Mouse (Mus musculus): ENCODE measurements around the gene Psmd14. TPM values are rescaled to one million over a fixed set of nuclear protein-coding genes. Genes with fewer than 3 reads are reported as not detected.

The Psmd14 gene
- polyA plus RNA-seq, 1 experiment from 2014 or later = 152 TPM

- H3K9me3 ChIP-seq (replicated peaks; ENCODE audit: control insufficient read depth, low read length) = no peaks in the 10 kb centered on the region
- H3K36me3 ChIP-seq (ENCODE audit: control insufficient read depth, insufficient read depth, low read length) = no peaks in the 10 kb centered on the region
- WGBS = 94% methylated on average over 1 of the region's 1 CpGs
- no peak overlapping the region for H3K4me3 ChIP-seq (replicated peaks; ENCODE audit: low read length)
- no peak for ATAC-seq (ENCODE audit: insufficient read depth, low FRiP score)
- no peak overlapping the region for H3K9ac ChIP-seq (ENCODE audit: low read length)
- H3K27me3 ChIP-seq (ENCODE audit: control insufficient read depth, insufficient read depth, low read length) = peaks cover 14% of the 10 kb centered on the region
- H3K4me2 ChIP-seq (ENCODE audit: low read depth, low read length) = no peak overlapping the region
- H3K4me1 ChIP-seq (ENCODE audit: control insufficient read depth, insufficient read depth, low read length) = no peaks in the 10 kb centered on the region
- H3K27ac ChIP-seq (ENCODE audit: low read length) = no peak overlapping the region
These were observed 86.6 kb downstream of the Psmd14 start for GRCm38 (mm10) chr2:61798048-61798447.

DNA sequence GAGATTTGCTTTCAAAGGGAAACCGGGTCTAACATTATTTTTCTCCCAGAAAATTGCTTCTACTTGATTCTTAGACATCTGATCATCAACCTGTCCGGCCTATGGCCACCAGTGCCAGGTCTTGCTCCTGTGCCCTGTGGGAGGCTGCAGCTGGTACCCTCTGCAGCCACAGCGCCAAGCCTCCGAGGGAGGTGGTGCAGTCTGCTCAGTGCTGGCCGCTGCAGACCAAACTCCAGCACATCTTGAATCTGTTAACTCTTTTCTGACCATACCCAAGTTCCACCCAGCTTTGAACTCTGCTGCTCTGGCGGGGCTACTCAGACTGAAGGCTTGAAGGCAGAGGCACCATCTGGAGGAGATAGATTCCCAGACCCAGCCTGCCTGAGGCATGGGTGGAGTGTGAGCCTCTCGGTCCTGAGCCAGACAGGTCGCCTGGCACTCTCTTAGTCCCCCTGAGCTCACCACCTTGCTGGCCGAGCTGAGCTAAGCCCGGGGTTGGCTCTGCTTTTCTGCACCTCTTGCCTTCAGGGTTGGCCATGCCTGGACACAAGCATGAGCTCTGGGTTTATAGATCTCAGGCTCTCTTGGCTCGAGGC lies 91.3 kb downstream of the Psmd14 start, which contains the start of gene Tbr1:
TSS of gene Tbr1 (plus strand) at position 275 of the 596 bp plus-strand sequence.
- Histone ChIP-seq H3K27me3 (ENCODE audit: control insufficient read depth, insufficient read depth, low read length) (peaks cover 44% of the 10 kb centered on the region), H3K27ac (ENCODE audit: low read length) (no peak within 1 kb of the TSS), H3K4me2 (ENCODE audit: low read depth, low read length) (no peak within 1 kb of the TSS), H3K36me3 (ENCODE audit: control insufficient read depth, insufficient read depth, low read length) (no peaks in the 10 kb centered on the region), H3K4me1 (ENCODE audit: control insufficient read depth, insufficient read depth, low read length) (no peaks in the 10 kb centered on the region; the same call in 1 of the 2 replicates), H3K9me3 (replicated peaks; ENCODE audit: control insufficient read depth, low read length) (no peaks in the 10 kb centered on the region), H3K4me3 (replicated peaks; ENCODE audit: low read length) (0 out of 2 replicates have a peak within 1 kb of the TSS, but pooled peaks have one; percentile 7), H3K9ac (ENCODE audit: low read length) (no peak within 1 kb of the TSS)
- WGBS = 14% methylated on average over 11 of the region's 11 CpGs
- ATAC-seq (ENCODE audit: insufficient read depth, low FRiP score) = peak; percentile 47; the same call in 1 of the 2 replicates

- no peaks in the 10 kb centered on the region for H3K9me3 ChIP-seq (replicated peaks; ENCODE audit: control insufficient read depth, low read length)
- H3K4me1 ChIP-seq (ENCODE audit: control insufficient read depth, insufficient read depth, low read length) = no peaks in the 10 kb centered on the region; the same call in 1 of the 2 replicates
- peaks cover 47% of the 10 kb centered on the region for H3K27me3 ChIP-seq (ENCODE audit: control insufficient read depth, insufficient read depth, low read length)
- WGBS = 3% methylated on average over 29 of the region's 29 CpGs
- H3K9ac ChIP-seq (ENCODE audit: low read length) = no peak overlapping the region
- H3K36me3 ChIP-seq (ENCODE audit: control insufficient read depth, insufficient read depth, low read length) = no peaks in the 10 kb centered on the region
- ATAC-seq (ENCODE audit: insufficient read depth, low FRiP score) = no peak
- 0 out of 2 replicates have a peak overlapping the region, but pooled peaks have one; percentile 7 for H3K4me3 ChIP-seq (replicated peaks; ENCODE audit: low read length)
- no peak overlapping the region for H3K4me2 ChIP-seq (ENCODE audit: low read depth, low read length)
- no peak overlapping the region for H3K27ac ChIP-seq (ENCODE audit: low read length)
These were observed 92.2 kb downstream of the Psmd14 start for GRCm38 (mm10) chr2:61803443-61804367.

DNA sequence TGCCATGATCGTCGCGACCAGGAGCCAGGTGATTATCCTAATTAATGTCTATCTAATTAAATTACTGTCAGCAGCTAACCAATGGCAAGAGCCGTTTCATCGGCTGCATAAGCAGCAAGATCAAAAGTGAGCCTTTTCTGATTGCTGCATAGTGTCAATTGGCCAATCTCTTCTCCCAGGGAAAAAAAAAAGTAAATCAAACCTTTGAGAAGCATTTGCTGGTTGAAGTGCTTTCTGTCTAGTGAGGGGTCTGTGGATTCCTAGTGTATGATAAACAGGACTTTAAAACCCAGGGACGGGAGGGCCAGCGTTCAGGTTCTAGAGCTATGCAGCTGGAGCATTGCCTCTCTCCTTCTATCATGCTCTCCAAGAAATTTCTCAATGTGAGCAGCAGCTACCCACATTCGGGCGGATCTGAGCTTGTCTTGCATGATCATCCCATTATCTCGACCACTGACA lies 92.9 kb downstream of the Psmd14 start:
- peaks cover 53% of the 10 kb centered on the region for H3K27me3 ChIP-seq (ENCODE audit: control insufficient read depth, insufficient read depth, low read length)
- no peak overlapping the region for H3K4me2 ChIP-seq (ENCODE audit: low read depth, low read length)
- H3K9me3 ChIP-seq (replicated peaks; ENCODE audit: control insufficient read depth, low read length) = no peaks in the 10 kb centered on the region
- no peaks in the 10 kb centered on the region; the same call in 1 of the 2 replicates for H3K4me1 ChIP-seq (ENCODE audit: control insufficient read depth, insufficient read depth, low read length)
- no peak for ATAC-seq (ENCODE audit: insufficient read depth, low FRiP score)
- H3K36me3 ChIP-seq (ENCODE audit: control insufficient read depth, insufficient read depth, low read length) = no peaks in the 10 kb centered on the region
- no peak overlapping the region for H3K4me3 ChIP-seq (replicated peaks; ENCODE audit: low read length)
- no peak overlapping the region for H3K9ac ChIP-seq (ENCODE audit: low read length)
- WGBS = 3% methylated on average over 10 of the region's 10 CpGs
- no peak overlapping the region for H3K27ac ChIP-seq (ENCODE audit: low read length)

DNA sequence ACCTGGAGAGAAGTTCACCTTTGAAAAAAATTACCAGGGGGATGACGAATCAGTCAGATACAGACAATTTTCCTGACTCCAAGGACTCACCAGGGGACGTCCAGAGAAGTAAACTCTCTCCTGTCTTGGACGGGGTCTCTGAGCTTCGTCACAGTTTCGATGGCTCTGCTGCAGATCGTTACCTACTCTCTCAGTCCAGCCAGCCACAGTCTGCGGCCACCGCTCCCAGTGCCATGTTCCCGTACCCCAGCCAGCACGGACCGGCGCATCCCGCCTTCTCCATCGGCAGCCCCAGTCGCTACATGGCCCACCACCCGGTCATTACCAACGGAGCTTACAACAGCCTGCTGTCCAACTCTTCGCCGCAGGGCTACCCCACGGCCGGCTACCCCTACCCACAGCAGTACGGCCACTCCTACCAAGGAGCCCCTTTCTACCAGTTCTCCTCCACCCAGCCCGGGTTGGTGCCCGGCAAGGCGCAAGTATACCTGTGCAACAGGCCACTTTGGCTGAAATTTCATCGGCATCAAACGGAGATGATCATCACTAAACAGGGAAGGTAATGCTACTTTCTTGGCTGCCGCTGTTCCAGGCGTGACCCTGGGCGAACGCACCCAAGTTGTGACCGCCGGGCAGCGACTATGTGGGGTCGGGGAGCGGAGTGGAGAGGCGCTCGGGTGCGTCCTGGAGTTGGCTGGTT lies 93.5 kb downstream of the Psmd14 start:
- Histone ChIP-seq H3K9ac (ENCODE audit: low read length) (no peak overlapping the region), H3K4me1 (ENCODE audit: control insufficient read depth, insufficient read depth, low read length) (no peaks in the 10 kb centered on the region; the same call in 1 of the 2 replicates), H3K27ac (ENCODE audit: low read length) (no peak overlapping the region), H3K4me2 (ENCODE audit: low read depth, low read length) (no peak overlapping the region), H3K36me3 (ENCODE audit: control insufficient read depth, insufficient read depth, low read length) (no peaks in the 10 kb centered on the region), H3K27me3 (ENCODE audit: control insufficient read depth, insufficient read depth, low read length) (peaks cover 58% of the 10 kb centered on the region), H3K4me3 (replicated peaks; ENCODE audit: low read length) (no peak overlapping the region; the same call in 1 of the 2 replicates), H3K9me3 (replicated peaks; ENCODE audit: control insufficient read depth, low read length) (no peaks in the 10 kb centered on the region)
- ATAC-seq (ENCODE audit: insufficient read depth, low FRiP score) = 0 out of 2 replicates have a peak, but pooled peaks have one; percentile 21
- 2% methylated on average over 39 of the region's 39 CpGs for WGBS

DNA sequence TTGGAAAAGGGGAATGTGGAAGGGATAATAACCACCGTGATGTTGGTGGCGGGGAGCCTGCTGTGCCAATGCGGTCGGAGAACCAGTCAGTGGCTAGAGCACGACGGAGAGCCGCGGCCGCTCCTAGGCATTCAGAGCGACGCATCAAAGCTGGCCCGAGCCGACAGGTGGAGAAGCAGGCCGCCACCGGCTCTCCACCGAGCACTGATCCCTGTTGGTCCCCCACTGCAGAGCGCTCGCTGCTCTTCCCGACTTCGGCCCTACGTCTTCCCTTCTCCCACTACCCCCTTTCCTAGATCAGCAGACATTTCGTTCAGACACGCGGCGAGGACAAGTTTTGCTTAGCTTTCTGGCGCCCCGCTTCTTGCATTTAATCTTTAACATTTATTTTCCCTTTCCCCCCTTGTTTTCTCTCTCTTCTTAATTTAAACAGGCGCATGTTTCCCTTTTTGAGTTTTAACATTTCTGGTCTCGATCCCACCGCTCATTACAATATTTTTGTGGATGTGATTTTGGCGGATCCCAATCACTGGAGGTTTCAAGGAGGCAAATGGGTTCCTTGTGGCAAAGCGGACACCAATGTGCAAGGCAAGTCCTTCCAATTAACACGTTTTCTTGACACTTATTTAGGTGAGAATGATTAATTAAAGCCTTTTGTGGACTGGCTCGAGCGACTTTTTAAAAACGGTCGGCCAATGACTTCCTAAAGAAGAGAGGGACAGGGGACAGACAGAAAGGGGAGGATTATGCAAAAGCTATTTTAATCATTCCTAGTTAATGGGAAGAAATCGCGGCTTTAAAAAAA lies 94.2 kb downstream of the Psmd14 start:
- Histone ChIP-seq H3K4me2 (ENCODE audit: low read depth, low read length) (peak overlapping the region; percentile 19; the same call in 1 of the 2 replicates), H3K4me1 (ENCODE audit: control insufficient read depth, insufficient read depth, low read length) (no peaks in the 10 kb centered on the region; the same call in 1 of the 2 replicates), H3K4me3 (replicated peaks; ENCODE audit: low read length) (no peak overlapping the region; the same call in 1 of the 2 replicates), H3K27ac (ENCODE audit: low read length) (no peak overlapping the region), H3K27me3 (ENCODE audit: control insufficient read depth, insufficient read depth, low read length) (peaks cover 66% of the 10 kb centered on the region), H3K9ac (ENCODE audit: low read length) (no peak overlapping the region), H3K9me3 (replicated peaks; ENCODE audit: control insufficient read depth, low read length) (no peaks in the 10 kb centered on the region), H3K36me3 (ENCODE audit: control insufficient read depth, insufficient read depth, low read length) (no peaks in the 10 kb centered on the region)
- WGBS = under 1% methylated on average over 39 of the region's 39 CpGs
- ATAC-seq (ENCODE audit: insufficient read depth, low FRiP score) = no peak

- ATAC-seq (ENCODE audit: insufficient read depth, low FRiP score) = no peak
- peaks cover 72% of the 10 kb centered on the region for H3K27me3 ChIP-seq (ENCODE audit: control insufficient read depth, insufficient read depth, low read length)
- no peak overlapping the region for H3K4me2 ChIP-seq (ENCODE audit: low read depth, low read length)
- H3K4me1 ChIP-seq (ENCODE audit: control insufficient read depth, insufficient read depth, low read length) = no peaks in the 10 kb centered on the region; the same call in 1 of the 2 replicates
- H3K9ac ChIP-seq (ENCODE audit: low read length) = no peak overlapping the region
- 0% methylated on average over 3 of the region's 3 CpGs for WGBS
- no peak overlapping the region for H3K27ac ChIP-seq (ENCODE audit: low read length)
- no peak overlapping the region for H3K4me3 ChIP-seq (replicated peaks; ENCODE audit: low read length)
- no peaks in the 10 kb centered on the region for H3K9me3 ChIP-seq (replicated peaks; ENCODE audit: control insufficient read depth, low read length)
- no peaks in the 10 kb centered on the region for H3K36me3 ChIP-seq (ENCODE audit: control insufficient read depth, insufficient read depth, low read length)
These were observed 94.9 kb downstream of the Psmd14 start for GRCm38 (mm10) chr2:61806346-61806825.

DNA sequence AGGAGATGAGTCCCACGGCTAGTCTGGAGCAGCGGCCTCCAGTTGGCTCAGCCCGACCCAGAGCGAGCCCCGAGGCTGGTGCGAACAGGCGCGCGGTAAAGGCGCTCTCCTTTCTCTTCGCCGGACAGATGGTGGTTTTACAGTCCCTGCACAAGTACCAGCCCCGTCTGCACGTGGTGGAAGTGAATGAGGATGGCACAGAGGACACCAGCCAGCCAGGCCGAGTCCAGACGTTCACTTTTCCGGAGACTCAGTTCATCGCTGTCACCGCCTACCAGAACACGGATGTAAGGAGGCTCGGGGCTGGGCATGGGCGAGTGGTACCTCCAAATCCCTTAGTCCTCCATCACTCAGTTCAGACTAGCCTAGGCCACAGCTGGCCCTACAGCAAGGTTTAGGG lies 95.7 kb downstream of the Psmd14 start:
- 0 out of 2 replicates have a peak overlapping the region, but pooled peaks have one; percentile 9 for H3K4me2 ChIP-seq (ENCODE audit: low read depth, low read length)
- ATAC-seq (ENCODE audit: insufficient read depth, low FRiP score) = no peak
- no peaks in the 10 kb centered on the region for H3K36me3 ChIP-seq (ENCODE audit: control insufficient read depth, insufficient read depth, low read length)
- no peak overlapping the region for H3K27ac ChIP-seq (ENCODE audit: low read length)
- WGBS = 1% methylated on average over 22 of the region's 22 CpGs
- peaks cover 73% of the 10 kb centered on the region for H3K27me3 ChIP-seq (ENCODE audit: control insufficient read depth, insufficient read depth, low read length)
- no peak overlapping the region for H3K9ac ChIP-seq (ENCODE audit: low read length)
- H3K9me3 ChIP-seq (replicated peaks; ENCODE audit: control insufficient read depth, low read length) = no peaks in the 10 kb centered on the region
- H3K4me3 ChIP-seq (replicated peaks; ENCODE audit: low read length) = no peak overlapping the region; the same call in 1 of the 2 replicates
- H3K4me1 ChIP-seq (ENCODE audit: control insufficient read depth, insufficient read depth, low read length) = no peaks in the 10 kb centered on the region; the same call in 1 of the 2 replicates

Data from stomach, embryonic 16.5 days (tissue).